Mouse (Mus musculus) MEL (cell line): ENCODE results near the gene Tepsin. TPM values are rescaled to one million over a fixed set of nuclear protein-coding genes. Genes with fewer than 3 reads are reported as not detected.

ENCODE experiments used
- DNase-seq: peaks from one replicate; pipeline ENCODE4 v3.0.0; 2011; ENCODE audit warnings: low read depth, low spot score
- H3K27ac ChIP-seq: 2 replicates; pipeline ENCODE4 v1.5.1; 2012; ENCODE audit warnings: low read depth, mild to moderate bottlenecking, control low read depth, low read length, moderate library complexity; ENCODE audit not compliant: control insufficient read depth
- H3K27me3 ChIP-seq, 2 experiments: fragments of 150-350 bp in 1 of 2; sonication (generic) in 1 of 2; 2 replicates each; pipeline ENCODE4 v1.6.1; 2012; ENCODE audit warnings: low read length in 2 of 2, mild to moderate bottlenecking in 2 of 2, improper control_type of control experiment in 1 of 2, moderate library complexity in 1 of 2; ENCODE audit not compliant: insufficient read depth in 2 of 2, control insufficient read depth in 1 of 2
- H3K36me3 ChIP-seq, 2 experiments: 2 replicates each; pipeline ENCODE4 v1.6.1; 2012 to 2014; ENCODE audit warnings: low read length in 2 of 2, improper control_type of control experiment in 1 of 2, inconsistent platforms in 1 of 2, mild to moderate bottlenecking in 1 of 2; ENCODE audit not compliant: insufficient read depth in 2 of 2, control insufficient read depth in 1 of 2
- H3K4me1 ChIP-seq, 2 experiments: fragments of 150-350 bp in 1 of 2; sonication (generic) in 1 of 2; 2 replicates each; pipeline ENCODE4 v1.6.1; 2012; ENCODE audit warnings: low read length in 2 of 2, improper control_type of control experiment in 1 of 2, mild to moderate bottlenecking in 1 of 2; ENCODE audit not compliant: insufficient read depth in 2 of 2, control insufficient read depth in 1 of 2
- H3K4me3 ChIP-seq, 2 experiments: fragments of 150-350 bp in 1 of 2; sonication (generic) in 1 of 2; 2 replicates each; pipeline ENCODE4 v1.5.1; 2012; ENCODE audit warnings: low read depth in 2 of 2, low read length in 2 of 2, mild to moderate bottlenecking in 2 of 2, moderate library complexity in 2 of 2, control low read depth in 1 of 2, improper control_type of control experiment in 1 of 2; ENCODE audit not compliant: control insufficient read depth in 1 of 2, insufficient read depth in 1 of 2
- H3K79me2 ChIP-seq: 2 replicates; pipeline ENCODE4 v1.6.1; 2012; ENCODE audit warnings: mild to moderate bottlenecking, low read length, moderate library complexity; ENCODE audit not compliant: control insufficient read depth, poor library complexity, insufficient read depth
- H3K9ac ChIP-seq: 2 replicates; pipeline ENCODE4 v1.6.1; 2012; ENCODE audit warnings: low read depth, mild to moderate bottlenecking, control low read depth, low read length, moderate library complexity; ENCODE audit not compliant: control insufficient read depth, poor library complexity, severe bottlenecking
- H3K9me3 ChIP-seq: fragments of 150-350 bp; sonication (generic); replicated peaks from 2 replicates; pipeline ENCODE4 v1.6.1; 2012; ENCODE audit warnings: mild to moderate bottlenecking, low read length, improper control_type of control experiment, moderate library complexity; ENCODE audit not compliant: insufficient read depth
- BHLHE40 ChIP-seq: IDR thresholded peaks from 2 replicates; pipeline ENCODE4 v1.6.1; 2012; ENCODE audit warnings: low read depth, mild to moderate bottlenecking, inconsistent platforms, low read length, improper control_type of control experiment, borderline replicate concordance
- CHD2 ChIP-seq: IDR thresholded peaks from 2 replicates; pipeline ENCODE4 v1.6.1; 2011; ENCODE audit warnings: low read length, improper control_type of control experiment
- EP300 ChIP-seq, 2 experiments: IDR thresholded peaks; 2 replicates each; pipeline ENCODE4 v1.6.1; 2011; ENCODE audit warnings: improper control_type of control experiment in 2 of 2, low read length in 2 of 2, low read depth in 1 of 2, mild to moderate bottlenecking in 1 of 2
- ETS1 ChIP-seq: IDR thresholded peaks from 2 replicates; pipeline ENCODE4 v1.6.1; 2012; ENCODE audit warnings: low read depth, mild to moderate bottlenecking, inconsistent platforms, low read length, improper control_type of control experiment, moderate library complexity
- GATA1 ChIP-seq: IDR thresholded peaks from 2 replicates; pipeline ENCODE4 v1.6.1; 2011; ENCODE audit warnings: low read depth, low read length, improper control_type of control experiment
- MAFK ChIP-seq: IDR thresholded peaks from 2 replicates; pipeline ENCODE4 v1.6.1; 2011; ENCODE audit warnings: low read depth, mild to moderate bottlenecking, low read length, improper control_type of control experiment, borderline replicate concordance
- MAX ChIP-seq: IDR thresholded peaks from 2 replicates; pipeline ENCODE4 v1.6.1; 2011; ENCODE audit warnings: low read length, improper control_type of control experiment
- MXI1 ChIP-seq: IDR thresholded peaks from 2 replicates; pipeline ENCODE4 v1.6.1; 2011; ENCODE audit warnings: mild to moderate bottlenecking, low read depth, low read length, improper control_type of control experiment
- MYB ChIP-seq: IDR thresholded peaks from 2 replicates; pipeline ENCODE4 v1.6.1; 2011; ENCODE audit warnings: mild to moderate bottlenecking, low read depth, low read length, improper control_type of control experiment
- MYC ChIP-seq: IDR thresholded peaks from 2 replicates; pipeline ENCODE4 v1.6.1; 2011; ENCODE audit warnings: low read depth, mild to moderate bottlenecking, low read length, improper control_type of control experiment, moderate library complexity
- RCOR1 ChIP-seq: IDR thresholded peaks from 2 replicates; pipeline ENCODE4 v1.6.1; 2012; ENCODE audit warnings: low read depth, mild to moderate bottlenecking, inconsistent platforms, low read length, improper control_type of control experiment
- SIN3A ChIP-seq: IDR thresholded peaks from 2 replicates; pipeline ENCODE4 v1.6.1; 2012; ENCODE audit warnings: low read length, improper control_type of control experiment, inconsistent platforms
- SMC3 ChIP-seq: IDR thresholded peaks from 2 replicates; pipeline ENCODE4 v1.6.1; 2011; ENCODE audit warnings: low read depth, low read length, improper control_type of control experiment
- TAL1 ChIP-seq: IDR thresholded peaks from 2 replicates; pipeline ENCODE4 v1.6.1; 2012; ENCODE audit warnings: mild to moderate bottlenecking, inconsistent platforms, low read length, moderate library complexity, mixed read lengths
- TBP ChIP-seq: IDR thresholded peaks from 2 replicates; pipeline ENCODE4 v1.8.0; 2011; ENCODE audit warnings: low read depth, low read length, improper control_type of control experiment
- TCF12 ChIP-seq: IDR thresholded peaks from 2 replicates; pipeline ENCODE4 v1.6.1; 2014; ENCODE audit warnings: low read depth, mild to moderate bottlenecking, inconsistent platforms, low read length, improper control_type of control experiment, moderate library complexity
- UBTF ChIP-seq: IDR thresholded peaks from 2 replicates; pipeline ENCODE4 v1.6.1; 2012; ENCODE audit warnings: low read depth, mild to moderate bottlenecking, inconsistent platforms, low read length, improper control_type of control experiment, moderate library complexity, borderline replicate concordance; ENCODE audit not compliant: insufficient read depth
- USF1 ChIP-seq: IDR thresholded peaks from 2 replicates; pipeline ENCODE4 v1.6.1; 2014; ENCODE audit warnings: low read depth, mild to moderate bottlenecking, inconsistent platforms, low read length, improper control_type of control experiment, moderate library complexity
- ZC3H11A ChIP-seq: IDR thresholded peaks from 2 replicates; pipeline ENCODE4 v1.6.1; 2012; ENCODE audit warnings: low read depth, mild to moderate bottlenecking, inconsistent platforms, low read length, improper control_type of control experiment
- polyA plus RNA-seq, 2 experiments: library from polyadenylated mRNA; stranded (reverse) in 1 of 2; unstranded in 1 of 2; fragments of >175 nt in 1 of 2; fragments of >200 nt in 1 of 2; gene quantifications; 2 replicates each; pipeline versions ENCODE4 v1.2.1 to v1.2.4; 2012; ENCODE audit warnings: low replicate concordance in 2 of 2, low read depth in 1 of 2; ENCODE audit not compliant: insufficient read length in 2 of 2, insufficient read depth in 1 of 2, missing spikeins in 1 of 2
- total RNA-seq: library from RNA; depleted of rRNA; stranded (reverse); fragments of 300-350 nt; gene quantifications from 2 replicates; pipeline ENCODE4 v1.2.3, GENCODE M21; 2012

Tepsin gene
- total and polyA plus RNA-seq, 3 experiments, result 14.3 to 16.6 TPM; not detected in 1

GRCm38 (mm10) chr11:120137625-120138004 is 39.1 kb upstream of the Tepsin start:
- Histone ChIP-seq H3K9ac (peak overlapping the region; percentile 6; the same call in 1 of the 2 replicates), H3K9me3 (no peaks in the 10 kb centered on the region), H3K4me3 (no peak overlapping the region), H3K36me3 (peaks cover 5 to 35% of the 10 kb centered on the region in 2 experiments), H3K79me2 (no peaks in the 10 kb centered on the region; the same call in 1 of the 2 replicates), H3K27me3 (no peaks in the 10 kb centered on the region), H3K27ac (peak overlapping the region; percentile 63), H3K4me1 (peaks cover 22 to 42% of the 10 kb centered on the region in 2 experiments)
- no peak for TF ChIP-seq ETS1
- no peak for TF ChIP-seq ZC3H11A
- no peak for TF ChIP-seq MAFK
- TF ChIP-seq CHD2, result no peak
- no peak for TF ChIP-seq USF1
- TF ChIP-seq BHLHE40, result no peak
- no peak for DNase-seq

GRCm38 (mm10) chr11:120136796-120137624 is 38.5 kb upstream of the Tepsin start:
- DNase-seq, result peak; percentile 91
- no peak for TF ChIP-seq MYB
- no peak for TF ChIP-seq ZC3H11A
- peak; percentile 92 for TF ChIP-seq GATA1
- TF ChIP-seq ETS1, result peak; percentile 82; the same call in 1 of the 2 replicates
- TF ChIP-seq RCOR1, result no peak; the same call in 1 of the 2 replicates
- TF ChIP-seq TCF12, result peak; percentile 92
- TF ChIP-seq TAL1, result peak; percentile 94
- TF ChIP-seq MYC, result peak; percentile 69
- peak; percentile 85 for TF ChIP-seq TBP
- TF ChIP-seq MXI1, result peak; percentile 87
- no peak for TF ChIP-seq SMC3
- peak; percentile 84 for TF ChIP-seq MAX
- peak; percentile 88 to 92 for TF ChIP-seq EP300 (IDR thresholded peaks at IDR 0.05; ENCODE audit: low read depth in 1 of 2, low read length in 2 of 2)
- TF ChIP-seq BHLHE40, result peak; percentile 71; the same call in 1 of the 2 replicates
- TF ChIP-seq UBTF, result 0 out of 2 replicates have a peak, but pooled peaks have one; percentile 65
- TF ChIP-seq SIN3A, result peak; percentile 85
- H3K36me3 ChIP-seq, result peaks cover 8 to 35% of the 10 kb centered on the region in 2 experiments

More at GRCm38 (mm10) chr11:120136796-120137624, 38.5 kb upstream of the Tepsin start:
- Histone ChIP-seq H3K4me3 (no peak overlapping the region), H3K9me3 (no peaks in the 10 kb centered on the region), H3K4me1 (peaks cover 22 to 42% of the 10 kb centered on the region in 2 experiments), H3K27me3 (no peaks in the 10 kb centered on the region), H3K27ac (peak overlapping the region; percentile 63), H3K79me2 (no peaks in the 10 kb centered on the region; the same call in 1 of the 2 replicates), H3K9ac (peak overlapping the region; percentile 6)
